Mouse (Mus musculus): Measurements from ENCODE around the gene Kcnh4.

GRCm38 (mm10) chr11:100746546-100746945, 13.2 kb downstream of the Kcnh4 start:
- TF ChIP-seq EP300 (IDR thresholded peaks at IDR 0.05; ENCODE audit: low read depth): no peak
- no peak for TF ChIP-seq CTCF (IDR thresholded peaks at IDR 0.05; ENCODE audit: low read depth)
